Mouse (Mus musculus) retina, embryonic 14.5 days (tissue): ENCODE measurements around the gene Ap3b2.
A peak's percentile ranks its signal among the peaks of the same experiment; 100 is the strongest.
"Not testable (repeated sequence)": the region's sequence is repeated elsewhere in the genome, so short reads cannot be mapped to it uniquely, and the experiment has no call there.

Experiments
- DNase-seq: peaks from one replicate; pipeline ENCODE4 v3.0.0-alpha.2; 2015; ENCODE audit warnings: low spot score

Ap3b2 gene

DNA sequence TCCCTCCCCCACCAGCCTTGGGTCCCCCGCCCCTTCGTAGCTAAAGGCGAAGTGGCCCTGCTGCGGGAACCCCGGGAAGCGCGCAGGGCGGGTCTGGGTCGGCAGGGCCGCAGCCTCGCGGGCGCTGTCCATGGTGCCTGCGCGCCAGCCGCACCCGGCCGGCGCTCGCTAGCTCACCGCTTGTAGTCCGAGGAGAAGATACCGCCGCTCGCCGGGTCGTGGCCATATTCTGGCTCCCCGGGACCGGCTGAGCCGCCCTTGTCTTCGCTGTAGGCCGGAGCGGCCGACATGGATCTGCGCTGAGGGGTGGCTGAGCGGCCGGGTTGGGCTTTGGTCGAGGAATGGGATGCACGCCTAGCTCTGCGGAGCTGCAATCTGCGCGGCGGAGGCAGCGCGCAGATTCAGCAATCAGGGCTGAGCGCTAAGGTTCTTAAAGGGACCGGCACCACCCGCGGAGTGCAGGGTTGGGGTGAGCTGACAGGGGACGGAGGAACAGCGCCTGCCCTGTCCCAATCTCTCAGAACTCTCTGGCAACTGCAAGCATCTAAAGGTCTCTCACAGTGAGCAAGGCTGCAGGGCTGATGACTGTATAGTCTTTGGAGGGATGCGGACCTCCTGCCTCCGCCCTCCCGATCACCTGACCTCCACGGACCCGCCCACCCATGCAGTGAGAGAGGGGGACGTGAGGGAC, at the start of gene Ap3b2:
TSS of gene Ap3b2 (minus strand) at position 595 of the 691 bp plus-strand sequence.
- peak; percentile 82 for DNase-seq

DNA sequence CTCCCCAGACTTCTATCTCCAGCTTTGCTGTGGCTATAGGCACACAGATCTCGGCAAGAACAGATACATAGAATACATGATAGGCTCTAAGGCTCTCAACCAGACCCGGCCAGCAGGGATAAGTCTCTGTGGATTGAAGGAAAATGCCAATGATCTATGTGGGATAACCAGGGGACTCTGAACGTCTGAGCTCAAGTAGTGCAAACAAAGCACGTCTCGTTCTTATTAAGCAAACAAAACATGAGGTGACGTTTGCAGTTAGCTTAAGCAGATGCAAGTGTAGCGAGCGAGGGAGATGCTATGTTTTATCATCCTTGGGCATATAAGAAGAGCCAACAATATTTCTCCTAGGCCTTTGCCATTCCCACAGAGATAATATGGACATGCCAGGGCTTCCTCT, 49.2 kb upstream of the Ap3b2 start:
- no peak for DNase-seq

DNA sequence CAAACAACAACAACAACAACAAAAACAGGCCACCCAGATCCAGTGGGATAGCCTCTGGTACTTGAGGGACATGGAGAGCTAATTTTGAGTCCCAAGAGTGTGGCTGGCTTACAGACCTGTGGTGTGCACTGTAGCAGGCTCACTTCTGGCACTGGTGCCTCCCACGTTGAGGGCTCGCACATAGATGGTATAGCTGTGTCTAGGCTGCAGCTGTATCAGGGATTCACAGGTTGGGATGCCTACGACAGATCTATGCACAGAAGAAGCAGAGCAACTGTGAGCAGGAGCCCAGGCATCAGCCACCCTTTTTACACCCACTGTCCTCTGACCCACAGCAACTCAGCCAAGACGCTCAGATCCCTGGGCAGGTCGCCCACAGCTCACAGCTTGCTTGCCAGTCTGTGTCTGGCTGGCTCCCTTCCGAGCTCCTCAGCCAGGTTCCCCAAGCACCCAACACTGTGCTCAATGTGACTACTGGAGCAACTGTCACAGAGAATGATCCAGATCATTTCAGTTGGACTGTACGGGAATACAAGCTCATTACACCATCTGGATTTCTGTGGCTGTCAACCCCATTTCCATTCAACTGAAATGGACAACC, 48.3 kb upstream of the Ap3b2 start:
- no peak for DNase-seq

DNA sequence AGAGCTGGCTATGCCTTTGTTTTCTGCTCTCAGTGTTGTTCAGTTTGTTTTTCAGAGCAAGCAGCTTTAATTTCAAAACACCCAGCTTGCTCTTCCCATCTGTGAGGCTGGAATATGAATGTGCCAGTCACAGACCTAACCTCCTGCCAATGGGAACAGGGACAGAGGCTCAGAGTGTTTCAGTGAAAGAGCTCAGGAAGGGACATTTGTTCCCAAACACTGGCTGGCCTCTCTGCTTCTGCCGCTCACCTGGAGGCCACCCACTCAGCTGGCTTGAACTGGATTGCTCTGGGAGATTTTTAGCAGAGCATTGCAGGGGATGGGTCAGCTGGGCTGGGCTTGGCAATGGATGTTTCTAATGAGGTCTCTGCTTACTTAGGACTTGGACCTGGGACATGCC, 47.3 kb upstream of the Ap3b2 start:
- no peak for DNase-seq

DNA sequence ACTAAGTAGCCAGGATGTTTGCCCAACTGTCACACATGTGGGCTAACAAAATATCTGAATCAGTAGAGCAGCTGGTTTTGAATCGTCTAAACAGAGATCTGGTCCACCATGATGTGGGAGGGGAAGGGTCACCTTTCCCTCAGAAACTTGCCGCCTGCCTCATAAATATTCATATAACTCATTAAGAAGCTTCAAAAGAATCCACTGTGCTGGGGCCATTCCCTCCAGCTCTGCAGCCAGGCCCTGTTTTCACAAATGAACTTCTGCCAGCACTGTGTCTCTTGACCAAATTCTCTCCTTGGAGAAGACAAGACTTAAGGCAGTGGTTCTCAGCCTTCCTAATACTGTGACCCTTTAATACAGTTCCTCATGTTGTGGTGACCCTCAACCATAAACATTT, 45.8 kb upstream of the Ap3b2 start:
- no peak for DNase-seq

DNA sequence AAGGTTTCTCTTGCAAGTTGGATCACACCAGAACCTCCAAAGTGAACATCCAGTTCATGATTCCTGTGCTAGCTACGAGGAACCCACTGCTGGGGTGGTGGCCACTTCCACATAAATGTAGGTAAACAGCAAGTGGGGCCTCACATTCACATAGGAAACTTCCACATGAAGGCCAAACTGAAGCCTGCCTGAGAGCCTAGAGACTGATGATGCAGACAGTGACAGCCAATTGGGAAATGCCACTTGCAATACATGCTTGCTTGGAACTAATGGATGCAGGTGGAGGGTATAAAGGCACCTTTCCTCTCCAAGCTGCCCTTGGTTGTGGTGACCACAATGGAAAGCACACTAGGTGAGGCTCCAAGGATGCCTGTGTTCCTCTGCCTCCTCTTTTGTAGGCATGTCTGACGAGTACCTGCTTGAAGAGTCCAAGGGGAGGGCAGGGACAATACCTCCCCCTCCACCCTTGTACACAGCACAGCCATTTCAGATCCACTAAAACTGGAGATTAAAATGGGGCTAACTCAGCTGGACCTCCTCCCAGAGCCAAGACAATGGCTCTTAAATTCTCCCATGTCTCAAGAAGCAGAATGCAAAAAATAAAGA, 44.4 kb upstream of the Ap3b2 start:
- no peak for DNase-seq

DNA sequence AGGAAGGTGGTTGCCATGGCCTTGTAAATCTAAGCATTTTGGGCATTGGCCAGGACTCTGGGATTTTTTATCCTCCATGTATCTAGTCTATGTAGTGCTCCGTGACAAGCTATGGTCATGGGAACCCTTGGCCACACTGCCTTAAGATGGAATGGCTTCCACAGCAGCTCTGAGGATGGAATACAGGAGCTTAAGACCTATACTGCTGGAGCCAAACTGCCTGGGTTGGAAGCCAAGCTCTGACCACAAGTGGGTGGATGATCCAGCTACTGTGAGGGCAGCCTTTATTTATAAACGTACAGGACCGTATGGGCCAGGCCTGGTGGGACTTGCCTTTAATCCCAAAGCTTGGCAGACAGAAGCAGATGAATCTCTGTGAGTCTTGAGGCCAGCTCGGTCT, 42.8 kb upstream of the Ap3b2 start:
- no peak for DNase-seq

DNA sequence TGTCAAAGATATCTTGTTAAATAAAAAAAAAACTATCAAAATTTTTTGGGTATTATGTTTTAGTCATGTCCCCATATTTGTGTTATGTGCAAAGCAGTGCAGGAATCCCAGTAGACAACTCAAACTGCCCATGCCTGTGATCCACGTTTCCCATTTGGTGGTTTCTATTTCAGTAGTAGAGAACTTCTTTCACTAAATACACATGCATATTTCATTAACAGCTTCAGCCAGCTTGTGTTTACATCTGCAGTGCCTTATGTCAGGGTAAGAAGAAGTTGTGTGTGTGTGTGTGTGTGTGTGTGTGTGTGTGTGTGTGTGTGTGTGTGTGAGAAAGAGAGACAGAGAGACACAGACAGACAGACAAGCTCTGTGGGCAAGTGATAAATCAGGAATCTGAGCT, 37.7 kb upstream of the Ap3b2 start:
- no peak for DNase-seq

DNA sequence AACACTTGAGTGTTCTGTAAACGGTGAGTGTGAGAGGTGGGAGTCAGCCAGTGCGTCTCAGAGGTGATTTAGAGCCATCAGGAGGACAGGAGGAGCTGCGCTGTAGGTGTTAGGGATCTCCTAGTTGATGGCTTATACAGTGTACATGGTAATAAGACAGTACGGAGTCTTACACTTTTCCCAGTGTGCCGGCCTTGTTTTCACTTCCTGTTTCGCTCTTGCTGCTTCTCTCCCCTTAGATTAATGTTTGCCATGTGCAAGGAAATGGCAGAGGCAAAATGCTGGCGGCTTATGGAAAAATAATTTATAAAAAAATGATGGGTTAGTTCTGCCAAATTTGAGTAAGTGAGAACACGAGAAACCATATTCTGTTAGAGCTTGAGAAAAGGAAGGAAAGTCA, 35.2 kb upstream of the Ap3b2 start:
- no peak for DNase-seq

DNA sequence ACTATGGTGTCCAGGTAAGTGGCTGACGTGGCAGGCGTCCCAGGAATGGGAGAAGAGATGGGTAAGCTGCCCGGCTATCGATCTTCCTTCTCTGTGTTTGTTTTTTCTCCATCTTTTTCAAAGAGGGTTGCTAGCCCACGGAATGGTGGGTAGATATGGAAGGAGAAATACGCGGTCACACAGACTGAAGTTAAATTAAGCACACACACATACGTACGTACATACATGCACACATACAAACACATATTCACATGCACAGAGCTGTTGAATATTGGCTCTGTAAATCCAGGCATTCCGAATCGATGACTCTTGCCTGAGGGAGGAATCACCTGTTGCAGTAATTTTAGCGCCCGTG, 29.9 kb upstream of the Ap3b2 start:
- no peak for DNase-seq

DNA sequence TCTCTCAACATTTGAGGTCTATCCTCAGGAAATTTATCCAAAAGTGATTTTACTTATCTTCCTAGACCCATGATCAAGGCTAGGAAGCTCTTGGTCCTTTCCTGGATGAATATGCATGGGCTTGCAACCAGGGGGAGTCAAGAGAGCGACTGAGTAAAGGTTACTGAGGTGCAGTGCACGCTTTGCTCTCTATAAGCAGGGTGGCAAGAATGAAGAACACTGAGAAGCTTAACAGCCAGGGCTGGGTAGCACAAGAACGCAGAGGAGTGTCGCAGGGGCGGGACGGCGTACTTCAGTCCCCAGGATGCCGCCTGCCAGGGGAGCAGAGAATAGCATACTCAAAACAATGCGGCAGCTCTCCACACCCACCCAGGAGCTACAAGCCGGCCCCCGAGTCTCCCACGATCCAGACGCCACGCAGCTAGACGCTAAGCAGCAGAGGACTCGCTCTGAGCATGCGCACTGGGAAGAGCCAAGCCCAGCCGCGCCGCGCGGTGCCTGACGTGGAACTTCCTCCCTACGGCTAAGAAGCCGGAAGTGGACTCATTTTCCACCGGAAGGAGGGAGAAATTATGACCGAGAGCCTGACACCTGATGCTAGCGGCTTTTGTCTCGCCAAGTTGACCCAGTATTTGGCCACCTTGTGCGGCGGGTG, 29.4 kb upstream of the Ap3b2 start:
- DNase-seq, result peak; percentile 93

DNA sequence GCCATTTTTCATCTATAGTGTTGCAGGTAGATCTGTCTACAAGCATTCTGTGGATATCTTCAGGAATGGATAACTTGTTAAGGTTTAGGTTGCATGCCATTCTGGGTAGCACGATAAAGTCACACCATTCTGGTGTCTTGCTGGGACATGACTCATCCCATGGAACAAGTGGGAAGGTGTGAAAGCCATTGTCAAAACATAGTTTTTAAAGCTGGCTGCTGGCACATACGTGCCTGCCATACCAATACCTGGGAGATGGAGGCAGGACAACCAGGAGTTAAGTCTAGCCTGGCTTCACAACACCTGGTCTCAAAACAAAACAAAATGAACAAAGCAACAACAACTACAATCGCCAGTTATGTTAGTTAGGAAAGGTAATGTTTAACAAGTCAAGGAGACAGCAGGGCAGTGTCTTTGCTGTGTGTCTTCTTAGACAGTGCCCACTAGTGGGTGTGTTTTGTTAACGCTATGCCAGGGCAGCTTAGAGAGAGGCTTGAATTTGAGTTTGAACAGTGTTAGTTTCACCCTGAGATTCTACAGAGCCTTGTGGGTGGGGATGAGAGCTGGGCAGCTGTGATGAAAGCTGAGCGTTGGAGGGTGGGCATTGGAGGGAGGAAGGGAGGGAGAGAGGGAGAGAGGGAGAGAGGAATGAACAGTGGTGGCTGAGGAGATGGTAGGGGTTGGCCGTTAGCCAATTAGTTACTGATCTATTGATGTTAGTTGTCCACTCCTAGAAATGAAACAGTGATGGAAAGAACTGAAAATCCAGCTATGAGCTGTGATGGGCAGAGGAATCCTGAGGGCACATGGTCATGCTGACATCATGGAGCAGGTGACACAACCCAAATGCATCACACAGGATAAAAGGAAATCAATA, 22.7 kb upstream of the Ap3b2 start:
- DNase-seq, result no peak

DNA sequence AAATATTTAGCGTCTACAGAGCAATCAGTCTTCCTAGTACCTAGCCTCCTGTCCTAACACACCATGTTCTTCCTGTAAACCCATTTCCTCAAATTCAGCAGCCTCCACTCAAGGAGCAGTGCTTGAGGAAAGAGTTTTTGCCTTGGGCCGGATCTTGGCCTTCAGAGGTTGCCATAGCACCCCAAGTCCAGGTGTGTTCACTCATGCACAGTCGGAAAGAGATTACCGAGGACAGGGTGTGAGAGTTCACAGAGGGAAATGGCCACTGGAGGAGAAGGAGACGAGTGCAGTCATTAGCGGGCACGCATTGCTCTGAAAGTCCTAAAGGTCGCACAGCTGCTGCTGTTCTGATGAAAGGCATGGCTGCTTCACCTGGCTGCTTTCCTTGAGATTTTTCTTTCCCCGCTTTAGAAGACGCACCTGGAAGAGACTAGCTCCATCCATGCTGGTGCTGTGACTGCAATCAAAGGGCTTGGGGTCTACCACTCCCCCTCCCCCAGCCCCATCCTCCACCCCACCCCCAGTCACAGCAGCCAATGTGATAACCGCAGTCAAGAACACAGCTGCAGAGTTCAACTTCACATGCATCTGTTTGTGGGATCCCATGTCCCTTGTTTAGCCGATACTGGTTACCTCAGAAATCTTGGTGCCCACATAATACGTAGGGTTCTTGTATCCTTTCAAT, 21.3 kb upstream of the Ap3b2 start:
- DNase-seq, result no peak

DNA sequence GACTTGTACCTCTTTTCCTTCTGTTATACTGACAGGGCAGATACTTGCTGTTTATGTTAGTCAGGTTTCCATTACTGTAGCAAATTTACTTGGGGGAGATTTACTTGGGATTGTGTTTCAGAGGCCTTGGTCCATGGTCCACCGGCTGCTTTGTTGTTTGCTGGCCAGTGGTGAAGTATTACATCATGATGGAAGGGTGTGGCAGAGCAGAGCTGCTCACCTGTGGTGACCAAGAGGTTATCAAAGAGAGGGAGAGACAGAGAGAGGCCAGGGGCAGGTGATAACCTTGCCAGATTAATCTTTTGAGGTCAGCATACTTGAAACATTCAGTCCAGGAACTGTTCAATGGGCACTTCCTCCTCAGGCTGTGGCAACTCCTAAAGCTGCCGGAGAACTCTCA, 7.3 kb upstream of the Ap3b2 start:
- no peak for DNase-seq

DNA sequence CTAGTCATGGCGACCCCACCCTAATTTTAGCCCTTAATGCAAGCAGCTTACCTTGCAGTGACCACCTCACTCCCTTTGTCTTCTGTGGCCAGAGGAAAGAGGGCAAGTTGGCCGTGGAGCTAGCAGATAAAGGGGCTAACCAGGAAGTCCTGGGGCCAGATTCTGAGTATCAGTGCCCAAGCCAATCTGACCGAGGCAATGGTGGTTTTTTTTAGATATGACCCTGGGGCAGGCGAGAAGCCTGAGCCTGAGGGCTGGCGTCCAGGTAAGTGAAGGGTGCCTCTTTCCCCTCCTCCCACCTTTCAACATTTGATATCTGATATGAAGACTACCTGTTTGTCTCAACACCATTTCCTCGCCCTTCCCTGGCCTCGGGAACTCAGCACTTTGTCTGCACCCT, 4.5 kb upstream of the Ap3b2 start, which contains the start of gene BC048679:
TSS of gene BC048679 (minus strand) at position 101 of the 400 bp plus-strand sequence.
- DNase-seq, result no peak

DNA sequence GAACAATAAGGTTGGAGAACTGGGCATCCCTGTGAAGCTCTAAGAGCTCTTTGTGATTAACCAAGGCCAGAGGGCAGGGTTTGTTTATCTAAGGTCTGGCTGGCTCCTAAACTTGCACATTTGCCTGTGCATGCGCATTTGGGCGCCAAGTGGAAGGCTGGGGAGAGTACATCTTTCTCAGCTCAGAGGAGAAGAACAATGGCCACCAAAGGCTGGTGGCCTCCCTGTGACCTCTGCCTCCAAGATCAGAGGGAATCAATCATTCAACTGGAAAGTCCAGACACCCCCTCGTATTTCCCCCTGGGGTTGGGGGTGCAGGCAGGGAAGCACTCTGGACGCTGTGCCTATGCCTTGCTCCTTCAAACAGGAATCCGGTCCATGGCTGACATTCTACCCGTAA, 3.4 kb upstream of the Ap3b2 start:
- DNase-seq, result peak; percentile 71

DNA sequence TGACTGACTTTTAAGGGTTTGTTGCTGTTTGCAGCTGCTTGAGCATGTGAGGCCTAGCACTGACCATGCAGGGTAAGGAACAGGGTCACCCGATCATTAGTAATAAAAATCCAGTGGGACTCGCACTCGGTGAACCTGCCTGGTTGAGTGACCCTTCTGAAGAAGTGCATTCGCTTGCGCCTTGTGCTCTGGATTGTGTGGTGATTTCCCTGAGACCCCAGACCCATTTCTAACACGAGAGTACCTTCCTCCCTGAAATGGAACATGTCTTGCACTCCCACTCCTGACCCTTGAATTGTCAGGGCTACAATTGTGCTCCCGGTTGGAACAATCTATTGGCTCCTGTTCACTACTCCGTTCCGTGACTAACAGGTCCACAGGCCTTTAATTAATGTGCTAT, 1.1 kb downstream of the Ap3b2 start:
- DNase-seq, result no peak

DNA sequence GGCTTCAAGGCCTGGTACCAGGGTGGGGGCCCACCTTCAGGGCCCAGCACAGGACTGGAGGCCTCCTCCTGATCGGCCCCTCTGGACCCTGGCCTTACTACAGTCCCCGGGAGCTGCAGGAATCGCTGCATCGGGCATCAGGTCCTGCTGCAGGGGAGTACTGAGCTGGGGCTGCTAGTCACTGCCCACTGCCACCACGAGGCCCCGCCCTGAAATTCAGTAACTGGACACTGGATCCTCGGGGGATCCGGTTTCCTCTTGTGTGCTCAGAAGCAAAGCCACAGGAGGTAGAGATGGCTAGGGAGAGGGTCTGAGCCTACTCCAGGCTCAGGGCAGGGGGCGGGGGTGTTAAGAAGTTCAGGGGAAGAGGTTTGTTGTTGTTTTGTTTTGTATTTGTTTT, 4.1 kb downstream of the Ap3b2 start:
- peak; percentile 47 for DNase-seq

DNA sequence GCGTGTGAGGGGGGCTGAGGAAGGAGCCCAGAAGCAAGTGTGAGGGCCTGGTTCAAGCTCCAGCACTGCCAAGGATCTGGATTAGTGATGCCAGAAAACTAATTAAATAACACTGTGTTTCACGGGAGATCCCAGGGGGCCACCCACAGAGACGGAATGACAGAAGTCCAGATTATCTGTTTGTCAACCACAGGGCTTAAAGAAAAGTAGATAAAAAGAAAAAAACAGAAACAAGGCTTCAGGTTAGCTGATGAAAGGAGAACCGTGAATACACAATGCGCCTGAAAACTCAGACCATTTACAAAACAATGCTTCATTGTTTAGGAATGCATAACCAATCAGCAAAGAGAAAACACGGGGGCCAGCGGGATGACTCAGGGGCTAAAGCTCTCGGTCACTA, 12.9 kb downstream of the Ap3b2 start:
- DNase-seq, result peak; percentile 54

DNA sequence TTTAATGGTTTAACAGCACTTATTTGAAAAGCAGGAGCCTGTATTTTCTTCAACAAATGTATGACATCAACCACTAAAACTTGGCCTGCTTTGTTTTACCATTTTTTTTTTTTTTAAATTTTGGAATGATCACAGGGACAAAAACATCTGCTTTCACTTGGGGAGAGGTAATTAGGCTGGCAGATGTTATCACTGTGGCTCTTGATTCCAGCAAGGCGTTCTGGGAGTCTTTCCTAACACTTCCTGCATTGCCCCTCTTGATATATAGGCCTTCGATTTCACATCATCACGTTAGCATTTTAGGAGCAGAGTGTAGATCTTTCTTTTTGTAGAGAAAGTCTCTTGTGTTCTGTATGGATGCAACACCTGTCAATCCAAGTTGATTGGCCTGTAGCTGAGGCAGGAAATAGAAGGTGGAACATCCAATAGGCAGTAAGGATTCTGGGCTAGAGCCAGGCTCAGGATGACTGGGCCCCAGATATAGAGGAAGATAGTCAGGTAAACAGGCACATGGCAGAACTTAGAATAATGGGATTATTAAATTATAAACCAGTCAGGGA, 14.1 kb downstream of the Ap3b2 start:
- no peak for DNase-seq

DNA sequence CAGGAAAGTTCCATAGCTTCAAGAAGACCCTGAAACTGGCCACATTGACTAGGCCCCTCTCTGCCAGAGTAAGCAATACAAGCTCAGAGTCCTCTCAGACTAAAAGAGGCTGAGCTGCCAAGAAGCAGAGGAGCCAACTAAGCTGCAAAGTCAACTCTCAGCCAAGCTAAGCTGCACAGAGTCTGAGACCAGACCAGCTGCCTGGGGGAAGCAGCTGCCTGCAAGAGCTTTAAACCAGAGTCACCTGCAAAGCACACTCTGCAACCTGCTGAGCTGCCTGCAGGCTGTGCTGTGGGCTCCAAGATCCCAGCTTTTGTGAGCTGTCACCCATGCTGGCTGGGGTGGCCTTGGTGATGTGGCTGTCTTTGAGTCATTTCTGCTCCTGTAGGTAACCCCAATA, 15.5 kb downstream of the Ap3b2 start:
- DNase-seq, result not testable (repeated sequence)
